Mouse (Mus musculus) induced T-regulatory cell, adult 2 months (primary cell): ENCODE measurements around the gene Rnf225.

Source experiments
- DNase-seq: peaks from one replicate; pipeline ENCODE4 v3.0.0-alpha.2; 2012; ENCODE audit warnings: low read depth

Gene Rnf225

GRCm38 (mm10) chr7:12927693-12928589 is 725 bp downstream of the Rnf225 start:
- DNase-seq, result no peak

- no peak for DNase-seq
Observed at GRCm38 (mm10) chr7:12933615-12934140, 6.5 kb downstream of the Rnf225 start.

- DNase-seq, result no peak
Observed at GRCm38 (mm10) chr7:12934808-12935207, 7.6 kb downstream of the Rnf225 start.

- DNase-seq, result peak; percentile 56
Observed at GRCm38 (mm10) chr7:12937254-12937803, 10.1 kb downstream of the Rnf225 start.

- no peak for DNase-seq
Observed at GRCm38 (mm10) chr7:12940599-12940998, 13.4 kb downstream of the Rnf225 start.

GRCm38 (mm10) chr7:12943488-12943887 is 16.3 kb downstream of the Rnf225 start:
- peak; percentile 67 for DNase-seq

- DNase-seq, result peak; percentile 99
Observed at GRCm38 (mm10) chr7:12949032-12949871, 22.0 kb downstream of the Rnf225 start.

- no peak for DNase-seq
Observed at GRCm38 (mm10) chr7:12949872-12950229, 22.6 kb downstream of the Rnf225 start.

GRCm38 (mm10) chr7:12954896-12955295 is 27.7 kb downstream of the Rnf225 start:
- peak; percentile 45 for DNase-seq

GRCm38 (mm10) chr7:12957511-12957910 is 30.3 kb downstream of the Rnf225 start:
- no peak for DNase-seq

- no peak for DNase-seq
Observed at GRCm38 (mm10) chr7:12958948-12959347, 31.7 kb downstream of the Rnf225 start.

- no peak for DNase-seq
Observed at GRCm38 (mm10) chr7:12959718-12960117, 32.5 kb downstream of the Rnf225 start.

GRCm38 (mm10) chr7:12961511-12962141 is 34.4 kb downstream of the Rnf225 start:
- DNase-seq, result peak; percentile 92

- DNase-seq, result peak; percentile 94
Observed at GRCm38 (mm10) chr7:12965678-12966091, 38.5 kb downstream of the Rnf225 start, which contains the start of gene Zfp324. TSS of gene Zfp324 (plus strand) at chr7:12965838.

- DNase-seq, result peak; percentile 84
Observed at GRCm38 (mm10) chr7:12966104-12966845, 39.1 kb downstream of the Rnf225 start.

- DNase-seq, result no peak
Observed at GRCm38 (mm10) chr7:12970906-12971305, 43.7 kb downstream of the Rnf225 start.

- peak; percentile 98 for DNase-seq
Observed at GRCm38 (mm10) chr7:12977682-12978389, 50.6 kb downstream of the Rnf225 start, which contains the start of gene Zfp446. TSS of gene Zfp446 (plus strand) at chr7:12977848.

GRCm38 (mm10) chr7:12978931-12979722 is 51.9 kb downstream of the Rnf225 start:
- peak; percentile 67 for DNase-seq

GRCm38 (mm10) chr7:12979776-12980175 is 52.6 kb downstream of the Rnf225 start:
- peak; percentile 56 for DNase-seq
